Mouse (Mus musculus) hindbrain, embryonic 11.5 days (tissue): Measurements from ENCODE around the gene Dnmt3b. TPM values are rescaled to one million over a fixed set of nuclear protein-coding genes. Genes with fewer than 3 reads are reported as not detected.

Source experiments
- ATAC-seq: fragments of 200-750 bp; cut with Nextera tagmentation; 2 replicates; pipeline ENCODE4 v1.8.0; 2017; ENCODE audit warnings: mild to moderate bottlenecking, moderate TSS enrichment, moderate library complexity; ENCODE audit not compliant: low FRiP score
- DNase-seq: peaks from one replicate; pipeline ENCODE4 v3.0.0-alpha.2; 2015; ENCODE audit warnings: low spot score
- H3K27ac ChIP-seq: fragments of 300-500 bp; sonication (generic); 2 replicates; pipeline ENCODE4 v1.5.1; 2014; ENCODE audit warnings: mild to moderate bottlenecking, low read depth, low read length
- H3K27me3 ChIP-seq: fragments of 300-500 bp; sonication (generic); 2 replicates; pipeline ENCODE4 v1.6.1; 2014; ENCODE audit warnings: mild to moderate bottlenecking, low read length, moderate library complexity, mixed read lengths; ENCODE audit not compliant: control insufficient read depth, insufficient read depth
- H3K36me3 ChIP-seq: fragments of 300-500 bp; sonication (generic); 2 replicates; pipeline ENCODE4 v1.6.1; 2014; ENCODE audit warnings: mild to moderate bottlenecking, low read length, moderate library complexity, mixed read lengths; ENCODE audit not compliant: control insufficient read depth, insufficient read depth
- H3K4me1 ChIP-seq: fragments of 300-500 bp; sonication (generic); replicated peaks from 2 replicates; pipeline ENCODE4 v1.6.1; 2014; ENCODE audit warnings: low read length, mixed read lengths; ENCODE audit not compliant: control insufficient read depth, insufficient read depth
- H3K4me2 ChIP-seq: fragments of 300-500 bp; sonication (generic); replicated peaks from 2 replicates; pipeline ENCODE4 v1.6.1; 2014; ENCODE audit warnings: mild to moderate bottlenecking, low read depth, low read length
- H3K4me3 ChIP-seq: fragments of 300-500 bp; sonication (generic); 2 replicates; pipeline ENCODE4 v1.5.1; 2014; ENCODE audit warnings: low read depth, low read length
- H3K9ac ChIP-seq: fragments of 300-500 bp; sonication (generic); 2 replicates; pipeline ENCODE4 v1.6.1; 2014; ENCODE audit warnings: low read depth, low read length
- H3K9me3 ChIP-seq: fragments of 300-500 bp; sonication (generic); 2 replicates; pipeline ENCODE4 v1.6.1; 2016; ENCODE audit warnings: low read length; ENCODE audit not compliant: control insufficient read depth
- WGBS: fragments of 180-500 bp; shearing (Covaris S2); extraction: QIAGEN DNeasy Blood & Tissue Kit; methylation state at CpG from one replicate; pipeline ENCODE4 v1.1.7; 2014; 5-methylcytosine and 5-hydroxymethylcytosine counted together
- polyA plus RNA-seq: library from polyadenylated mRNA; unstranded; fragments of >200 nt; fragmentation: Nextera tagmentation; extraction: Ambion mirVana; gene quantifications from 2 replicates; pipeline ENCODE4 v1.2.1, GENCODE M21; 2014

The Dnmt3b gene
- polyA plus RNA-seq, 1 experiment from 2014 or later, result 10.3 TPM

DNA sequence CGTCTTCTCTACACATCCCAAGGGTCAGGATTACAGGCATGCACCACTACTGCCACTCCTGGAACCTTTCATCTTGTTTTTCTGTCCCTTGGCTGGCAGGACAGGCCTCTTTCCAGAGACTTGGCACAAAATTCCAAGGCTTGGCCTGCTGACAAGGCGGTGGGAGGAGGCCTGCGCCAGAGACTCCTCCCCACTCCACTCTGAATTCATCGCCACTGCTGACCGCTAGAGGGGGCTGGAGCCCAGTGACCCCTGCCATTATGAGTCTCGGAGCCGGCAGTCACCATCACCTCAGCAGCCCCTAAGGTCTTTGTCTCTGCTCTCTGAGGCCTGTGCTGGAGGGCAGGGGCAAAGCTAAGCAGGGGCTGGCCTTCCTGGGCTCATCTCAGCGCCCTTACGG is 39.7 kb upstream of the Dnmt3b start:
- DNase-seq (peak; percentile 91), ATAC-seq (peak; percentile 79)
- Histone ChIP-seq H3K9me3 (no peaks in the 10 kb centered on the region), H3K36me3 (no peaks in the 10 kb centered on the region), H3K4me2 (no peak overlapping the region), H3K4me3 (no peak overlapping the region), H3K9ac (0 out of 2 replicates have a peak overlapping the region, but pooled peaks have one; percentile 17), H3K27ac (0 out of 2 replicates have a peak overlapping the region, but pooled peaks have one; percentile 21), H3K27me3 (no peaks in the 10 kb centered on the region), H3K4me1 (0 out of 2 replicates have a peak, but pooled peaks cover 4% of the 10 kb centered on the region)
- WGBS, result 4% methylated on average over 9 of the region's 9 CpGs

- DNase-seq (peak; percentile 59), ATAC-seq (peak; percentile 17)
- no peaks in the 10 kb centered on the region for H3K9me3 ChIP-seq
- peak overlapping the region; percentile 73 for H3K27ac ChIP-seq
- H3K36me3 ChIP-seq, result no peaks in the 10 kb centered on the region
- WGBS, result 12% methylated on average over 14 of the region's 14 CpGs
- no peak overlapping the region; the same call in 1 of the 2 replicates for H3K4me2 ChIP-seq
- H3K4me3 ChIP-seq, result no peak overlapping the region
- no peaks in the 10 kb centered on the region for H3K27me3 ChIP-seq
- 0 out of 2 replicates have a peak, but pooled peaks cover 4% of the 10 kb centered on the region for H3K4me1 ChIP-seq
- peak overlapping the region; percentile 46; the same call in 1 of the 2 replicates for H3K9ac ChIP-seq
These were observed 38.6 kb upstream of the Dnmt3b start for GRCm38 (mm10) chr2:153610426-153611240.

GRCm38 (mm10) chr2:153611241-153611630 is 38.0 kb upstream of the Dnmt3b start:
- WGBS, result 64% methylated on average over 7 of the region's 7 CpGs

GRCm38 (mm10) chr2:153611743-153612142 is 37.5 kb upstream of the Dnmt3b start:
- ATAC-seq (no peak), DNase-seq (no peak)
- H3K27ac ChIP-seq, result no peak overlapping the region
- no peaks in the 10 kb centered on the region for H3K9me3 ChIP-seq
- no peaks in the 10 kb centered on the region for H3K36me3 ChIP-seq
- H3K4me3 ChIP-seq, result no peak overlapping the region
- H3K9ac ChIP-seq, result no peak overlapping the region
- no peak overlapping the region for H3K4me2 ChIP-seq
- whole genome bisulfite sequencing, result 90% methylated on average over 1 of the region's 1 CpGs
- 0 out of 2 replicates have a peak, but pooled peaks cover 4% of the 10 kb centered on the region for H3K4me1 ChIP-seq
- H3K27me3 ChIP-seq, result no peaks in the 10 kb centered on the region

More at GRCm38 (mm10) chr2:153611241-153611630, 38.0 kb upstream of the Dnmt3b start:
- H3K9ac ChIP-seq, result peak overlapping the region; percentile 46; the same call in 1 of the 2 replicates
- no peak overlapping the region; the same call in 1 of the 2 replicates for H3K4me2 ChIP-seq
- ATAC-seq, result peak; percentile 1; the same call in 1 of the 2 replicates
- peak overlapping the region; percentile 73 for H3K27ac ChIP-seq
- H3K36me3 ChIP-seq, result no peaks in the 10 kb centered on the region
- no peaks in the 10 kb centered on the region for H3K27me3 ChIP-seq
- no peak for DNase-seq
- 0 out of 2 replicates have a peak, but pooled peaks cover 4% of the 10 kb centered on the region for H3K4me1 ChIP-seq
- H3K4me3 ChIP-seq, result no peak overlapping the region
- no peaks in the 10 kb centered on the region for H3K9me3 ChIP-seq

GRCm38 (mm10) chr2:153612594-153613281 is 36.5 kb upstream of the Dnmt3b start:
- no peak for ATAC-seq
- Histone ChIP-seq H3K9me3 (no peaks in the 10 kb centered on the region), H3K4me3 (no peak overlapping the region), H3K27ac (no peak overlapping the region), H3K36me3 (no peaks in the 10 kb centered on the region), H3K27me3 (no peaks in the 10 kb centered on the region), H3K4me2 (no peak overlapping the region), H3K9ac (no peak overlapping the region), H3K4me1 (0 out of 2 replicates have a peak, but pooled peaks cover 4% of the 10 kb centered on the region)
- 46% methylated on average over 3 of the region's 3 CpGs for WGBS
- DNase-seq, result no peak

GRCm38 (mm10) chr2:153616893-153617292 is 32.4 kb upstream of the Dnmt3b start:
- H3K9ac ChIP-seq, result no peak overlapping the region
- H3K4me2 ChIP-seq, result no peak overlapping the region
- no peaks in the 10 kb centered on the region for H3K27me3 ChIP-seq
- no peak overlapping the region for H3K27ac ChIP-seq
- no peaks in the 10 kb centered on the region for H3K9me3 ChIP-seq
- no peak for DNase-seq
- H3K4me3 ChIP-seq, result no peak overlapping the region
- peaks cover 4% of the 10 kb centered on the region for H3K36me3 ChIP-seq
- no peak for ATAC-seq
- H3K4me1 ChIP-seq, result no peaks in the 10 kb centered on the region
- 90% methylated on average over 3 of the region's 3 CpGs for WGBS

- H3K36me3 ChIP-seq, result peaks cover 5% of the 10 kb centered on the region
- 90% methylated on average over 6 of the region's 6 CpGs for WGBS
These were observed 30.8 kb upstream of the Dnmt3b start for GRCm38 (mm10) chr2:153618439-153618838.

GRCm38 (mm10) chr2:153618889-153619288 is 30.4 kb upstream of the Dnmt3b start:
- Histone ChIP-seq H3K4me3 (no peak overlapping the region), H3K9ac (no peak overlapping the region), H3K4me2 (no peak overlapping the region), H3K27ac (no peak overlapping the region), H3K27me3 (no peaks in the 10 kb centered on the region), H3K4me1 (no peaks in the 10 kb centered on the region), H3K36me3 (peaks cover 5% of the 10 kb centered on the region), H3K9me3 (no peaks in the 10 kb centered on the region)
- WGBS, result 80% methylated on average over 10 of the region's 10 CpGs
- no peak for DNase-seq
- ATAC-seq, result no peak

More at GRCm38 (mm10) chr2:153618439-153618838, 30.8 kb upstream of the Dnmt3b start:
- DNase-seq (no peak), ATAC-seq (no peak)
- Histone ChIP-seq H3K27ac (no peak overlapping the region), H3K4me2 (no peak overlapping the region), H3K27me3 (no peaks in the 10 kb centered on the region), H3K9me3 (no peaks in the 10 kb centered on the region), H3K4me1 (no peaks in the 10 kb centered on the region), H3K4me3 (no peak overlapping the region), H3K9ac (no peak overlapping the region)
